Mouse (Mus musculus): Measurements from ENCODE around the gene Idh2.
"Not testable (repeated sequence)": the region's sequence is repeated elsewhere in the genome, so short reads cannot be mapped to it uniquely, and the experiment has no call there.

Idh2 gene

DNA sequence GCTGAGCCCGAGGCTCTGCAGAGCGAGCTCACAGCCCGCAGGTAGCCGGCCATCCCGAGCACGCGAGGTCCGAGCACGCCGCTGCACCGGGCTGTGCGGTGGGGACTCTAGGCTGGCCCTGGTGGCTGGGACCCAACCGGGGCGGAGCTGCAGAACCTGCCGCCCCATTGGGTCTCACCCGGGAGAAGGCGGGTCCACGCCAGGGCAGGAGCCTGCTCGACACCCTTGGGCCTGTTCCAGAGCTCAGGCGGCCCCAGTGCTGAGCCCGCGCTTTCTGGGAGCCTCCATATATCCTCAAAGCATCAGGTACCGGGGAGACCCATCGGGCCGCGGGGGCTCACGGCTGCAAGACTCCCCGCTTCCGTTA is at the start of gene Idh2:
Idh2 (minus strand) TSS at position 169 of the 367 bp plus-strand sequence.
- peak; percentile 95 for DNase-seq

DNA sequence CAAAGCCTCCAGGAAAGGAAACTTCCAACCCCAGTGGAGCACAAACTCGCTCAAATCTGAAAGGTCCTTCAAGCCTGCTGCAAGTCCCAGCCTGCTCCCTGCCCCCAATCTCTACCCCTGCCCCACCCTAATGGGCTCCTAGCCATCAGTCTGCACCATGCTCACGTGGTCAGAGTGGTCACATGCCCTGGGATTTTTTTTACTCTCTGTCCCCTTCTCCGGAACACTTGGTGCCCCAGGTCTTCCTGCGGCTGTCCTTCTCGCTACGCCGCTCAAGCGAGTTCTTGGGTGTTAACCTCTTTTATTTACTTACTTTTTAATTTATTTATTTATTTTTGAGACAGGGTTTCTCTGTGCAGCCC is 45.7 kb upstream of the Idh2 start:
- DNase-seq, result peak; percentile 15

DNA sequence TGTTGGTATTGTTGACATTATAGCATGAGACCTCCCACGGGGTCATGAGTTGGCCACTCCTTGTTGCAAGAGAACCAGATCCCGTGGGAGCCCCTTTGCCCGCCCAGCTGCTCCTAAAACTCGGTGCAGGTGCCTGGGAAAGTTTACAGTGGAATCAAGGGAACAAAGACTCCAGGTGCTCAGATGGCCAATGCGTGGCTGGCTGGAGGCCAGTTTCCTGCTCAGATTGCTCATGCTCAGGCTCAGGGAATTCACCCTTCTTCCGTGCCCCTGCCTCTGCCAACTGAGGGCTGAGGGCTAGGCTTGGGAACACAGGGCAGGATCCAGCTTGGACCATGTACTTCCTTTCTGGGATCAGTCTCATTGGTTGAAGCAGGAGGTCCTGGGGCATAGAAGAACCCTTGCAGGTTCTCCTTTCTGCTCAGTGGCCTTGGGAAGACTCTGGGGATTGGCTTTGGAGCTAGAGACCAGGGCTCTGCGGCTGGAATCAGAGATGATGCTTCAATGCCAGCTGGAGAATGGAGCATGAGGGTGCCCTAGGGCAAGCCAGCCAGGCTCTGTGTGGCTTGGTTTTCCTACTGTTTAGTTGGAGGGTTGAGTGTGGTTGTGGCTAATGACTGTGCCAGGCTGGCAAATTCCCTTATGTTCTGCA is 45.2 kb upstream of the Idh2 start:
- no peak for DNase-seq

DNA sequence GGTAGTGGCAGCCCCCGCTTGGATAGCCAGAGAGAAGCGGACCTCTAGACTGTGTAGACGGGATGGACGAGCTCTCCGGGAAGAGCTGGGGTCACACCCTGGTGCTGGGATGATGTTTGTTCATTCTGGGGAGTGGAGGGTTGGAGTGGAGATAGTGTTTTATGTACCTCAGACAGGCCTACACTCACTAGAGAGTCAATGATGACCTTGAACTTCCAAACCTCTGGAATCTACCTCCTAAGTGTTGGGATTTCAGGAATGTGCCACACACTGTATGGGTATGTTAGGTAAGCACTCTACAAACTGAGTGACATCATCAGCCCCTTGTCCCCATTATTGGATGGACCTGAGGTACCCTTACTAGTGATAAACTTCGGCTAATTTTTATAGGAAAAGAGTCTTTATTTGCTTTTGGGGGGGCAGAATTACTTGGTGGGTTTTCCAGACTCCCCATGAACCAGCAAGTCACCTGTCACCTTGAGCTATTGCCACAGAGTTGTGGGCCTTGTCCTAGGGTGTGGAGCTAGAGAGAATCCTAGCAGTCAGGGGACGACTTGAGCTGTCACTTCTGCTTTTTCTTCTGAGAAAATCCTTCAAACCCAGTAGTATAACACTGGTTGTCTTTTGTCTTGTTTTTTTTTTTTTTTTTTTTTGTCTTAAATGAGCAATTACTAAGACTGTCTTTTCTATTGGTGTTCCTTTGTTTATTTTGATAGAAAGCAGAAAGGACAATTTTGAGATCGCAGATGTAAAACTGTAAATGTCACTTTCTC is 43.5 kb upstream of the Idh2 start:
- no peak for DNase-seq

DNA sequence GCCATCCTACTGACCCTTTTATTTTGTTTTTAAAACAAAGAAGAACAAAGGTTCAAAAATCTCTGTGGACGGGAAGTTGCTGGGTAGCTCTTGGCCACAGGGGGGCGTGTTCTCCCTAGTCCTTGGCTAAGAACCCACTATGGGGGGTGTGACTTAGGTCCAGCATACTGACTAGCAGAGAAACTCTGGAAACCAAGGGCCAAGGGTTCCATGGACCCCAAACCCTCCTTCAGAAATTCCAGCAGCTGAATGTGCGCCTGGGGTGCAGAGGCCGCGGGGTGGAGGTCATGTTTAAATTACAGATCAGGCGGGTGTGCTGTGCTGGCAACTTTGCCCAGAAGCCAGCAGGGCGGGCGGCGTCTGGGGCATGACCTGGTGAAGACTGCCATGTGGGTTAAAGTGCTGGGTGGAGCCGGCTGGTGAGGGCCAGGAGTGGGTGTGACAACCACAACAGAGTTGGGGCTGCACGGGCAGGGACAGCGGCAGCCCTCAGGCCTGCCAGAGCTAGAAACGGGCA is 41.6 kb upstream of the Idh2 start:
- DNase-seq, result no peak

DNA sequence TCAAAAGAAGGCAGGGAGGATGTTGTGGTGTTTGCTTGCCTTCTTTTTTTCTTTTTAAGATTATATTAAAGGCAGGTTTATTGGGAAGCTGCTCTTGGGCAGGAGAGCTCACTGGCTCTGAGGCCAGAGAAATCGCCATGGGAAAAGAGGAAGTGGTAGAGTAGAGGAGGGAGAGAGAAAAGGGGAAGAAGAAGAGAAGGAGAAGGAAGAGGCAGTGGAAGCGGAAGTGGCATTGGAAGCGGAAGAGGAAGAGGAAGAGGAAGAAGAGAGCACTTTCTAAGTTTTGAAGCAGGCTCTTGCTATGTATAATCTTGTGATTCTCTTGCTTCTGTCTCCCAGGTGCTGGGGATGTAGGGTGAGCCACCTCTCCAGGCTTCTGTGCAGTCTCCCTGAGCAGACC is 39.5 kb upstream of the Idh2 start:
- no peak for DNase-seq

DNA sequence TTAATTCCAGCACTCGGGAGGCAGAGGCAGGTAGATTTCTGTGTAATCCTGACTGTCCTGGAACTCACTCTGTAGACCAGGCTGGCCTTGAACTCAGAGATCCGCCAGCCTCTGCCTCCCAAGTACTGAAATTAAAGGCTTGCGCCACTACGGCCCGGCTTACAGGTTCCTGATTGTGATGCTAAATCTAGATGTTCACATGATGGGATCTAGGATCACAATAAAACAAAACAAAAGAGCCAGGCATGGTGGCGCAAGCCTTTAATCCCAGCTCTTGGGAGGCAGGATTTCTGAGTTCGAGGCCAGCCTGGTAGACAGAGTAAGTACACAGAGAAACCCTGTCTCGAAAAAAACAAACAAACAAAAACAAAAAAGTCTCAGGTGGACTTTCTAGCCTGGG is 37.6 kb upstream of the Idh2 start:
- no peak for DNase-seq

DNA sequence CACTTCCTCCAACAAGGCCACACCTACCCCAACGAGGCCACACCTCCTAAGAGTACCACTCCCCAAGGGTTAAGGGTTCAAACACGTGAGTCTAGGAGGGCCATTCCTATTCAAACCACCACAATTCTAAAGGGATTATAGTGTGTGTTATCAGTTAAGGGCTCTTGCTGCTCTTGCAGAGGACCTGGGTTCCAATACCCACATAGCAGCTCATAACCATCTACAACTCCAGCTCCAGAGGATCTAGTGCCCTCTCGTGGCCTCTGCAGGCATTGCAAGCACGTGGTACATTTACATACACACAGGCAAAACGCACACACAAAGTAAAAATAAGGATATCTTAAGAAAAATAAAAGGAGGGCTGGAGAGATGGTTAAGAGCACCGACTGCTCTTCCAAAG is 37.0 kb upstream of the Idh2 start:
- no peak for DNase-seq

DNA sequence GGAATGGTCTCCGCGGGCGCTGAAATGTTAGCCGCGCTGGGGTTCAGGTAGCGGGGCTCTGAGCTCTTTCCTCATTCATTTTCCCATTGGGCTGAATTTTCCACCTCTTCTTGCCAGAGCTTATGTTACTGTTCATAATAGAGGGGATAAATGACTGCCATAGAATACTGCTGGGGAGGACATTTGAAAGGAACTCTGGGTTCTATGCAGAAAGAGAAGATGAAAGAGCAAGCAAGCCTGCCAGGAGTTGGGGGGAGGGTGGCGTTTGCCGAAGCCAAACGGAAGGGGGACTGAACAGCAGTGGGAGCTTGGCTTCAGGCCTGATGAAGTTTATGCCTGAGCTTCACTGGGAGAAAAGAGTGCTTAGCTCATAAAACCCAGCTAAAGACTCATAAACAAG is 34.2 kb upstream of the Idh2 start:
- peak; percentile 19 for DNase-seq

DNA sequence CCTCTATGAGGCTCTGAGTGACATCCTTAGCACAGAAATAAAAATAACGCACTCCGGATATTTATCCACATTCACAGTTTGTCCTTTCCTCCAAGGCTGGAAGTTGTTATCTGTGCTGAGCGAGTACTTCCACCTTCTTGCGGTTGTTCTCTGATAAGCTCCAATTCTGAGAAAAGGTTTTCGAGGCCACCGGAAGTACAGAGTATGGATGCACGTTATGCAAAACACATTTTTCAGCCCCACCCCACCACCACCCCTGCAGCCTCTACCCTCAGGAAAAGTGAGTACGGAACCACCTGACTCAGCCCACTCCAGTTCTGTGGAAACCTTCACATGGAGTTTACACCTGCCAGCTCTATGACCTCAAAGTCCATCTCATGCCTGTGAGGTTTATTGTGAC is 30.9 kb upstream of the Idh2 start:
- DNase-seq, result no peak

DNA sequence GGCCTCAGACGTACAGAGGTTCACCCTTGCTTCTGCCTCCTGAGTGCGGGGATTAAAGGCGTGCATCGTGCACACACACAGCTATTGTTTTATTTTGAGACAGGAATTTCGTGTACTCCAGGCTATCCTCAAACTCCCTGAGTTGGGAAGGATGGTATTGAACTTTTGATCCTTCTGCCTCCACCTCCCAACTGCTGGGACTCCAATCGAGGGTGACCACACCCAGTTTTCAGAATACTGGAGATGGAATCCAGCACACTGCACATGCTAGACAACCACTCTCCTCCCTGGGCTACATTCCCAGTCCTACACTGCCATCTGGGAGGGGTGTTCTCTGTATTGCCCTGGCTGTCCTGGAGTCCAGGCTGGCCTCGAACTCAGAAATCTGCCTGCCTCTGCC is 29.5 kb upstream of the Idh2 start:
- DNase-seq, result no peak

DNA sequence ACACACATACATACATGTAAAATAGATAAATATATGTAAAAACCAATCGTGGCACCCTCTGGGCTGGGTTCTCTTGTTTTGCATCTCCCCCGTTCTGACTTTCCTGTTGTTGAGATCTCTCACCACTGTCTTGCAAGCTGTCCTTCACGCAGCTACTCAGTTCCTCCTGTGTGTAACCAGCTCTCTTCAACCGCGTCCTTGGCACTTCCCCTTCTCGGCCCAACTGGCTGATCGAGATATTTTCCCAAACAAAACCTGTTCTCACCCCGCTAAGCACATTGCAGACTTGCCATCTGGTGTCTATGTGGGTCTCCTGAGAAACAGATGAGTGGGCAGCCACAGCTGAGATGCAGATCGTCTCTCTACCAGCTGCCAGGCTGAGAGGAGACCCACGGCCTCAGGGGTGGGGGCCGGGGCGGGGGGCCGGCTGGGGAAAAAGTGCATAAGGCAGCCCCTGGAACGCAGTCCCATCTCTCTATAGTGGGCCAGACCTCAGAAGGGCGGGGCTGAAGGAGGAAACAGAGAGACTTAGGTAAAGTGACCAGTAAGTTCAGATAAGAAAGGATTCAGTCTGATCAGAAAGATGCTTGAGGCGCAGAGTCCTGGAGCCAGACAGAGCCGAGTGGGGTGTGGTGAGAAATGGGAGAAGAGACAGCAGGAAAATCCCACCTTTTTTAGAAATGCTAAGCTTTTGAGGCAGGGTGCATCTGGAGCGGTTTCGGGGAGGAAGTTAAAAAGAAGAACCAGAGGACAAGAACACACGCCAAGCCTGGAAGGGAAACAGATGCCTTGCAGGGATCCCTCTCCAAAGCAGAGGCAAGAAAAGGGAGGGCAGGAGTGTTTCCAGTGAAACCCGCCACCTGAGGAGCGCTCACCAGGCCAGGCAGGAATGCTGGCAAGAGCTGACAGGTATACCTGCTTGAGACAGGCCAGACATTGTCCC is 28.4 kb upstream of the Idh2 start:
- no peak for DNase-seq

DNA sequence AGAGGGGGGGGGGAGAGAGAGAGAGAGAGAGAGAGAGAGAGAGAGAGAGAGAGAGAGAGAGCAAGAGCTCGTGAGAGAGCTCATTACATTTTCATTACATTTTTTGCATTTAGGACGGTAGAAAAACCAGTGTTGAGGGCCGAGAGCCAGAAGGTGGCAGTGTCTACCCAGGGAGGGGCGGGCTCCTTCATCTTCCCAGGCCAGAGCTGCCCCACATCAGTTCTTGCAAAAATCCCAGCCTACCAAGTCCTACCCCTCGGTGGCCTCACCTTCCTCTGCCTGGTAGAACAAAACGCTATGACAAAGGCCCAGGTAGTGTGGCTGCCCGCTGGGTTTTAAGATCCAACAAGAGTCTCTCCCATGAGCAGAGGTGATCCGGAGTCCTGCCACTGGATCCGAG is 25.6 kb upstream of the Idh2 start:
- peak; percentile 46 for DNase-seq

DNA sequence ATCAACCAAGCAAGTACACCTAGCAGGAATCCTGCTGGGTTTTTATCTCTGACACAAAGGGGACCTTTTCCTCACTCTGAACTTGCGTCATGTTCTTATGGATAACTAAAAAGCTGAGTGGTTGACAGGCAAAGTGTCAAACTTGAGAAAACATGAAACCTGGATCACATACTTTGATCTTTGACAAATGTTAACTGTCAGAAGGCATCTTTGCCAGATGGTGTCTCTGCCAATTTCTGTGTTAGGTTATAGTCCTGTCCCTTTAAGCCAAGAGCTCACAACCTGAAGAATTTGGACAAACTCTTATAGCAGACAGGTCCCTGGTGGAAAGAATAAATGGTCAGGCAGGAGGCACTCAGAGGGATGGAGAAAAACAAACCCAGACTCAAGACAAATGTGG is 23.2 kb upstream of the Idh2 start:
- no peak for DNase-seq

DNA sequence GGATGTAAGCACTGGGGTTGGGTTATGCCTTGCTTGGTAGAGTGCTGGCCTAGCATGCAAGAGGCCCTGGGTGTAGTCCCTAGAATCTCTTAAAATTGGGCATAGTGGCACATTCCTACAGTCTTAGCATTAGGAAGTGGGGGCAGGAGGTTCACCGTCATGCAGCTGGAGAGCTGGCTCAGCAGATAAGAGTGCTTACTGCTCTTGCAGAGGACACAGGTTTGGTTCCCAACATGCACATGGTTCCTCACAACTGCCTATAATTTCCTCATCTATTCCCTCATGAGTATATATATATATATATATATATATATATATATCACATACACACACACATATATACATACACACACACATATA is 20.0 kb upstream of the Idh2 start:
- no peak for DNase-seq

DNA sequence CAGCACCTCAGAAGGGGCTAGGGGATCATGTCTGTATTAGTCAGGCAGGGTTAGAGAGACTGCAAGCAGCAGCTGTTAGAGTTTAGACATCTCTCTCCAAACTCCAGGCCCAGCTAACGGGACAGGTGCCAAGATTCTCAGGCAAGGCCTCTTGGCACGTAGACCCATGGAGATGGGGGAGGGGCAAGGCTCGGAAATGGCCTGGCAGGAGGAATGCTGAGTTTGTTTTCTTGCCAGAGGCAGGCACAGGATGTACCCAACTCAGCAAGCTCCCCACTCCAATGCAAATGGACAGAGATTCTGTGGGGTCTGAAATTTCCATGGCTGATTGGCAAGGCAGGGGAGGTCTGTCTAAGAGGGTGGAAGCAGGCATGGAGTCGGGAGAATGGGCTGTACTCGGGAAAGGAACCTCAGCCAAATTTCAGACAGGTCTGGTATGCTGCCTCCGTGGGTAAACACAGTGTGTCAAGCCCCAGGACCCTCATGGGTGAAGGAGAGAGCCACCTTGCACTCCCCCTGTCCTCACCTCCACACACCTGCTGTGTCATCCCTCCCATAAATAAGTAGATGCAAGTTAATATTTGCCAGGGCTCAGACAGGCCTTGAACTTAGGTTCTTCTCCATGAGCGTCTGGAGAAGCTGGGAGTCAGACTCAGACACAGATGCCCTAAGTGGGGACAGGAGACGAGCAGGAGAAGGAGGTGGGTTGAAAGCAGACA is 19.4 kb upstream of the Idh2 start:
- peak; percentile 60 for DNase-seq

DNA sequence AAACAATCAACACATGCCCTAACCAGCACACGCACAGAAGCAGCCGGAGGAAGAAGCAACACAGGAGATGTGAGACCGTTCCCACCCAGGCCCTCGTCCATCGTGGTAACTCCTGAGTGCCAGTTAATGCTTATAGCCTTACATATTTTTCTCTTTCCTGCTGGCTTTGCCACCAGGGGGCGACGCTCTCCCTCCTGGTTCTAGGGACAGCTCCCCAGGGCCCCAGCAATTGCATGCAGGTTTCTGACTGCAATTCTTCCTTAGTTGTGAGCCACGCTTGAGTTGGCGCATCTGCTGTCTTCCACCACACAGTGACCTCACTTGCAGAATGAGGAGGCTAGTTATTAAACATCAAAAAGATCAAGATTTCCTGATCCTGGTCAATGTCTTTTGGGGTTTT is 17.3 kb upstream of the Idh2 start:
- no peak for DNase-seq

DNA sequence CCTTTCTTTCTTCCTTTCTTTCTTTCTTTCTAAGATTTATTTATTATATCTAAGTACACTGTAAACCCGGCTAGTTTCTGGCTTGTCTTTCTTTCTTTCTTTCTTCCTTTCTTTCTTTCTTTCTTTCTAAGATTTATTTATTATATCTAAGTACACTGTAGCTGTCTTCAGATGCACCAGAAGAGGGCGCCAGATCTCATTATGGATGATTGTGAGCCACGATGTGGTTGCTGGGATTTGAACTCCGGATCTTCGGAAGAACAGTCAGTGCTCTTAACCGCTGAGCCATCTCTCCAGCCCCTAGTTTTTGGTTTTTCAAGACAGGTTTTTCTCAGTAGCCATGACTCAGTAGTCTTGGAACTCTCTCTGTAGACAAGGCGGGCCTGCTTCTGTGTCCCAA is 16.1 kb upstream of the Idh2 start:
- DNase-seq, result not testable (repeated sequence)

DNA sequence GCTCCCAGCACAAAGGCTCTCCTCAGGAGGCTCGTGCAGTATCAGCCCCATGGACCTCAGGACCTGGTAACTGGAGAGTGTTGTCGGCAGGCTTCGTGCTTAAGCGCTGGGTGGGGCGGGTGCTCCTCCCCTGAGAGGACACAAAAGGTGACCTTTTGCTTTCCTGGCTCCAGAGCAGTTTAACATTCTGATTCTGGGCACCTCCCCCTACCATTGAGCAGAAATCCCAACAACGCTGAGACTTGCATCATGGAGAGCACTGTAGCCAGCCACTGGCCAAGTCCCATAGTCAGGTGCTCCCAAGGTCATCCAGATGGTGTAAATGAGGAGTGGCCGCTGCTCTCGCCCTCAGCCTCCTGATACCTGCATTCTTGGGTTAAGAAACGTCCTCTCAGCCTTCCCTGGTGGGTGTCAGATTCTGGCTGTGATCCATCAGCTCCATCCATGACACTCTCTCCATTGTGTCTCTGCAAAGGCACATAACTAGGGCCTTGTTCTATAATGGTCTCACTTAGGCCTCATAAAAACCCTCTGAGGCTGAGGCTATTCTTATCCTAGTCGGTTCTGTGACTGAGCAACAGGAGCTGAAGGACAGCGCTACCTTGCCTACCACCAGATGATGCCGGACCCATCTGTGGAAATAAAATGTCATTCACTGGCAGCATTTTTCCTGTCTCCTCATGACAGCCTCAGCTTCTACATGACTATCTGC is 15.3 kb upstream of the Idh2 start:
- no peak for DNase-seq

DNA sequence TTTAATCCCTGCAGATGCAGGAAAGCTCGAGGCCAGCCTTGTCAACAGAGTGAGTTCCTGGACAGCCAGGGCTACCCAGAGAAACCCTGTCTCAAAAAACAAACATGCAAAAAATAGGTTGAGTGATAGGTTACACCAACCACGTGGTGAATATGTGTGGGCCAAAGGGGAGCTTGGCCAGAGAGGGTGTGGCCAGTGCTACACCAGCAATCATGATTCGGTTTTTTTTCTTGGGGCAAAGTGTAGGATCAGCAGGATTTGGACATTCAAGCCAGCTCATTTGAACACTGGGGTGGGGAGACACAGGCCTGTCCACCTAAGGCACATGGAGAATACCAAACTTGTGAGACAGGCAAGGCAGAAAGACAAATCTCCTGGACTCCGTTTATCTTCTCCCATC is 14.1 kb upstream of the Idh2 start:
- no peak for DNase-seq

DNA sequence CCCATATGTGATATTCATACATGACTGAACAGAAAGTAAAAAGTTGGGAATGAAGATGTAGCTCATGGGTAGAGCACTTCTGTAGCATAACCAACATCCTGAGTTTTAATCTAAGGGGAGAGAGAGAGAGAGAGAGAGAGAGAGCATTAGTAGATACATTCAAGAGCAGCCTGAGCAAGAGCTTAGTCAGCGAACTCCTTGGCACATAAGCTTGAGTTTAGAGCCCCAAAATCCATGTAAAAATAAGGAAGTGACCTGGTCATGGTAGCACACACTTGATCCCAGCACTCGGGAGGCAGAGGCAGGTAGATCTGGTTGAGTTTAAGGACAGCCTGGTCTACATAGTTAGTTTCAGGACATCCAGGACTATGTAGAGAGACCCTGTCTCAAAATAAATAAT is 8.5 kb upstream of the Idh2 start:
- no peak for DNase-seq

DNA sequence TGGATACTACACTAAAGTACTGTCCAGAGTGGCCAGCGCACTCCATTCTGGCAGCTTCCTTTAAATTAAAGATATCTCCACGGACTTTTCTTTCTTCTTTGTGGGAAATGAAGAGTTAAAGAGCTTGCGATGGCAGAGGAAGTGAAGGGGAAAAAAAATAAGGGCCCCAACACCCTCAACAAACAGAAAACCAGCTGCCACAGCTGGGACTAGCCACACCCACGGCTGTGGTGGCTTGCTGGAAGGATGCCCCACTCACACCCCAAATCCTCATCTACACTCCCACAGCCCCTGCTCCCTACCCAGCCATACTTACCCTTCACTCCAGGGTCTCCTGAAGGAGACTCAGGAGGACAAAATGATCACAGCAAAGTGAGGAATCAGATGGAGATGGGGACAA is 7.9 kb upstream of the Idh2 start:
- no peak for DNase-seq
